Comparison of ENCODE assay signal across 13 mouse cellular contexts in the genomic region with DNA sequence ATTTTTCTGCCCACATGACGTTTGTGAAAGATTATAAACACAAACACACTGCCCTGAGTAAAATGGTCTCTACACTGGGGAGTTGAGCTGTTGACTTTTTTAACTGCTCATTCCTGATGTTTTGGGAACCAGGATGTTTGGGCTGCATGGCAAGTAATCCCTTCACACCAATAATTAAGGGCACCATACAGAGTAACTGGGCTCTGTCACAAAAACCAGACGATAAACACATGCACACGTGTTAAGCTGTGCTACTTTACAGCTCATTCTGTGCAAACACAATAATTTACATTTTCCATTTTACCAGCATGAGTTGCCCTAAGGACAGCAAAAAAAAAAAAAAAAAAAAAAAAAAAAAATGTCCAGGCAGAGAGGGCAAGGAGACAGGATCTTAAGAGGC.
"Had no signal": no experiment of that assay in that cellular context is flagged by ENCODE, and none has a peak within 500 bp of the region (broad histone marks: within the 10 kb centered on the region; RNA-seq: fewer than 3 reads in every experiment).

No protein-coding gene starts in this region.

- H3K4me2 ChIP-seq: kidney, embryonic 15.5 days; liver, embryonic 11.5 days; liver, embryonic 15.5 days; stomach, embryonic 15.5 days had no signal

- H3K36me3 ChIP-seq: kidney, embryonic 15.5 days; liver, embryonic 15.5 days; stomach, embryonic 15.5 days had no signal

- H3K9ac ChIP-seq: kidney, embryonic 15.5 days; liver, embryonic 15.5 days; stomach, embryonic 15.5 days had no signal

- ATAC-seq: lung, postnatal 0 days had no signal

- H3K27ac ChIP-seq: kidney, embryonic 15.5 days; left cerebral cortex, adult 2 months; liver, embryonic 15.5 days; stomach, embryonic 15.5 days had no signal

- H3K27me3 ChIP-seq: kidney, embryonic 15.5 days; liver, embryonic 15.5 days; stomach, embryonic 15.5 days had no signal

- H3K9me3 ChIP-seq: kidney, embryonic 15.5 days; liver, embryonic 15.5 days; stomach, embryonic 15.5 days had no signal

- DNase-seq: kidney, adult 2 months; kidney, postnatal 14 days; lung, adult 2 months; lung, postnatal 36 days; right cerebral cortex, postnatal 14 days; thymus, adult 2 months; thymus, postnatal 25 days had no signal

- H3K4me1 ChIP-seq: kidney, embryonic 15.5 days; liver, embryonic 15.5 days; stomach, embryonic 15.5 days had no signal

- H3K4me3 ChIP-seq: kidney, embryonic 15.5 days; left cerebral cortex, adult 2 months; liver, embryonic 15.5 days; stomach, embryonic 15.5 days had no signal
